Mouse (Mus musculus) neural tube, embryonic 15.5 days (tissue): Measurements from ENCODE around the gene Lbhd2. TPM values are rescaled to one million over a fixed set of nuclear protein-coding genes. Genes with fewer than 3 reads are reported as not detected.

Source experiments
- ATAC-seq: fragments of 200-750 bp; cut with Nextera tagmentation; 2 replicates; pipeline ENCODE4 v1.8.0; 2017; ENCODE audit warnings: mild to moderate bottlenecking, moderate TSS enrichment, moderate library complexity; ENCODE audit not compliant: low FRiP score
- H3K27ac ChIP-seq: fragments of 300-500 bp; sonication (generic); replicated peaks from 2 replicates; pipeline ENCODE4 v1.5.1; 2015; ENCODE audit warnings: mild to moderate bottlenecking, inconsistent platforms
- H3K27me3 ChIP-seq: fragments of 300-500 bp; sonication (generic); replicated peaks from 2 replicates; pipeline ENCODE4 v1.6.1; 2015; ENCODE audit warnings: inconsistent platforms
- H3K36me3 ChIP-seq: fragments of 300-500 bp; sonication (generic); 2 replicates; pipeline ENCODE4 v1.6.1; 2015; ENCODE audit warnings: inconsistent platforms
- H3K4me1 ChIP-seq: fragments of 300-500 bp; sonication (generic); 2 replicates; pipeline ENCODE4 v1.6.1; 2015; ENCODE audit warnings: inconsistent platforms
- H3K4me2 ChIP-seq: fragments of 300-500 bp; sonication (generic); 2 replicates; pipeline ENCODE4 v1.6.1; 2015; ENCODE audit warnings: inconsistent platforms, mild to moderate bottlenecking, moderate library complexity
- H3K4me3 ChIP-seq: fragments of 300-500 bp; sonication (generic); replicated peaks from 2 replicates; pipeline ENCODE4 v1.5.1; 2015; ENCODE audit warnings: mild to moderate bottlenecking, inconsistent platforms
- H3K9ac ChIP-seq: fragments of 300-500 bp; sonication (generic); replicated peaks from 2 replicates; pipeline ENCODE4 v1.6.1; 2015; ENCODE audit warnings: mild to moderate bottlenecking, inconsistent platforms
- H3K9me3 ChIP-seq: fragments of 300-500 bp; sonication (generic); replicated peaks from 2 replicates; pipeline ENCODE4 v1.6.1; 2016; ENCODE audit warnings: inconsistent platforms
- WGBS: fragments of 180-500 bp; shearing (Covaris S2); methylation state at CpG from one replicate; pipeline ENCODE4 v1.1.7; 2015; ENCODE audit warnings: mixed read lengths; 5-methylcytosine and 5-hydroxymethylcytosine counted together
- polyA plus RNA-seq: library from polyadenylated mRNA; unstranded; fragments of >200 nt; fragmentation: Nextera tagmentation; extraction: Ambion mirVana; gene quantifications from 2 replicates; pipeline ENCODE4 v1.2.1, GENCODE M21; 2015

The Lbhd2 gene
- polyA plus RNA-seq, 1 experiment from 2014 or later = 1.4 TPM

DNA sequence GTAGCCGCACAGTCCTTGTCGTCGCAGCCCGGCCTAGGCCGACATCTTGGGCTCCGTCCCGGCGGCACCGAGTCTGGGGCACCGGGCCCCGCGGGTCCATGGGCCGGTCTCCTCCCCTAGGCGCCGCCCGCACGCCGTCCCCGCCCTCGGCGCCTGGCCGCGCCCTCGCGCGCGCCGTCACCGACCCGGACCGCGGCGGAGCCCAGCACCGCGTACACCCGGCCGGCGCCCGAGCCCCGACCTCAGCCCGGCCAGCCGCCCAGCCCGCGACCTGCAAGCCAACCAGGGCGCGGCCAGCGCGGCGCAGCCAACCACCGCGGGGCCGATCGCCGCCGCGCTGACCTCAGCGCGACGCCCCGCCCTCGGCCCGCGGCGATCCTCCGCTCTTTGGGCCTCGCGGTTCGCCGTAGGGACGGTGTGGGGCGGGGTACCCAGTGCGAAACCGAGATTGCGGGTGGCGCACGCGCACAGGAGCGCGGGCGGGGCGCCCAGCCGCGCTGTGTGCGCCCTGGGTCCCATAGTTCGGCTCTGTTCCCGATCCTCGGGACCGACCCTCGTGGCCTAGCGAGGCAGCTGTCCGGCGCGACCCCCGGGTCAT lies 29.1 kb upstream of the Lbhd2 start, which contains the start of gene Cdc42bpb:
Gene Cdc42bpb (minus strand): TSS at position 343 of the 598 bp plus-strand sequence.
- peaks cover 37% of the 10 kb centered on the region for H3K4me1 ChIP-seq
- under 1% methylated on average over 76 of the region's 94 CpGs for WGBS
- ATAC-seq = peak; percentile 96

DNA sequence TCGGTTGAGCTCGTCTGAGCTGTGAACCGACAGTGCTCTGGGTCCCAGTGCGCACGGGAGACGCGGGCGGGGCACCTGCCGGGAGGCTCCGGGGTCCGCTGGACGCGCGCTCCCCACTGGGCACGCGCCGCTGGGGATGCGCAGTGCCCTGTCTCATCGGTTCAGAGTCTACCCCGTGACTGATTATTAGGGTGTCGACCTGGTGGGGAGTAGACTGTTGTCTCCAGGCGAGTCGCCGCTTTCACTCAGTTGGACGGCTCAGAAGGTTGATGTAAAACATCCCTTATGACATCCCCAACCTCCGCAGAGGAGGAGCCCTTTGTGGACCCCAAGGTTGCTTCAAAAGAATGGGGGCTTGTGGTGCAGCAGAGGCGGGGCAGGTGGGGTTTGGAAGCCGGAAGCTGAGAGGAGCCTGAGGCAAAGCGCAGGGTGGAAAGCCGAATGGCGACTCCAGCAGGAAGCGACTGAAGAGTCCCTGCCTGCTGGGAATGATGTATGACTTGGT lies 28.6 kb upstream of the Lbhd2 start:
- WGBS = under 1% methylated on average over 32 of the region's 32 CpGs
- peak overlapping the region; percentile 78 for H3K4me3 ChIP-seq
- H3K27me3 ChIP-seq = no peaks in the 10 kb centered on the region
- H3K9ac ChIP-seq = peak overlapping the region; percentile 96
- no peaks in the 10 kb centered on the region for H3K36me3 ChIP-seq
- H3K9me3 ChIP-seq = no peaks in the 10 kb centered on the region
- peak overlapping the region; percentile 84 for H3K4me2 ChIP-seq
- H3K27ac ChIP-seq = peak overlapping the region; percentile 95
- peak; percentile 79 for ATAC-seq
- H3K4me1 ChIP-seq = peaks cover 37% of the 10 kb centered on the region

More for the DNA sequence above, 29.1 kb upstream of the Lbhd2 start, which contains the start of gene Cdc42bpb:
- peak within 1 kb of the TSS; percentile 78 for H3K4me3 ChIP-seq
- no peaks in the 10 kb centered on the region for H3K36me3 ChIP-seq
- peak within 1 kb of the TSS; percentile 95 for H3K27ac ChIP-seq
- H3K9me3 ChIP-seq = no peaks in the 10 kb centered on the region
- peak within 1 kb of the TSS; percentile 96 for H3K9ac ChIP-seq
- no peaks in the 10 kb centered on the region for H3K27me3 ChIP-seq
- H3K4me2 ChIP-seq = peak within 1 kb of the TSS; percentile 84

DNA sequence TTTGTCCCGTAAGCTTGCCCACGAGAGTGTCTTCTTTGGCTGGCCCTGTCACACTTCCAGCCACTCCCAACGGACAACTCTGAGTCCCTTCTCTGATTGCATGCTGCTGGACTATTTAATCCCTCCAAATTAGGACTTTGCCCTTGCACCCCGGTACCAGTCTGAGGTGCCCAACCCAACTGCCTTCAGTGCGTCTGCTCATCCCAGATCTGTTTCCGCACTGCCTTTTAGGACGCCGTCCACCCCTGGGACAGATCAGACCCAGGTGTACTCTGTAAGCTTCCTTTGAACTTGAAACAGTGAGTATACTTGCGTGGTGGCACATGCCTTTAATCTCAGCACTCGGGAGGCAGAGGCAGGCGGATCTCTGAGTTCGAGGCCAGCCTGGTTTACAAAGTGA lies 27.8 kb upstream of the Lbhd2 start:
- Histone ChIP-seq H3K27me3 (no peaks in the 10 kb centered on the region), H3K27ac (peak overlapping the region; percentile 95), H3K9ac (peak overlapping the region; percentile 96; the same call in 1 of the 2 replicates), H3K4me2 (peak overlapping the region; percentile 84), H3K4me3 (peak overlapping the region; percentile 78), H3K9me3 (no peaks in the 10 kb centered on the region), H3K4me1 (peaks cover 37% of the 10 kb centered on the region), H3K36me3 (no peaks in the 10 kb centered on the region)
- ATAC-seq = no peak
- 70% methylated on average over 12 of the region's 12 CpGs for WGBS

DNA sequence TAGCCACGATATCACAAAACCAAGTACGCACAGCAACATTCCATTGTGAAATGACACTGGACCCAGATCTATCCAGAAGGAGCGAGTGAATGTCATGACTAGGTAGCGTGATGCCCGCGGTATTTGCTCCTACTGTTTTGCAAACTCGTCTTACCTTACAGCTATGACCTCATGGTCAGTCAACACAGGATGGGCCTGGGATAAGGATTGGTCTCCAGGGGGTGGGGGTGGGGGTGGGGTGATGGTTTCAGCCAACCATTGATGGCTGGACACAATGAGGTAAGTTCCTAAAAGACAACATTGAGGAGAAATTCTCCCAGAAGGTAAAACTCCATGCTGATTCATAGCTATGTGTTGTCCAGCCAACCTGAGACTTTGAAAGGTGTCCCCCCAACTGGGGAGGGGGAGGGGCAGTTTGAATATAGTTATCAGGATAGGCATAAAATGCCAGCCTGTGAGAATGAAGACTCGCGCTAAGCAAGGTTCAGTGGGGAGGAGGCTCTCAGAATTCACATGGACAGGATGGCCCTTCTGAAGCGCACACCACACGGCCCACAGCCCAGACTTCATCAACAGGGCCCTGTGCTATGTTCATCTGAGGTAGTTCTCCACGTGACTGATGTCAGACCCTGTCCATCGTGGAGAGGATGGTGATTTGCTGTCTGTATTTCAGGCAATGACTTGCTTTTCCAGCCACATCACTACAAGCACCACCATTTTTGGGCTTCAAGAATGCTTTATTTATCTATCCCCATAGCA lies 20.5 kb upstream of the Lbhd2 start:
- no peaks in the 10 kb centered on the region for H3K4me1 ChIP-seq

DNA sequence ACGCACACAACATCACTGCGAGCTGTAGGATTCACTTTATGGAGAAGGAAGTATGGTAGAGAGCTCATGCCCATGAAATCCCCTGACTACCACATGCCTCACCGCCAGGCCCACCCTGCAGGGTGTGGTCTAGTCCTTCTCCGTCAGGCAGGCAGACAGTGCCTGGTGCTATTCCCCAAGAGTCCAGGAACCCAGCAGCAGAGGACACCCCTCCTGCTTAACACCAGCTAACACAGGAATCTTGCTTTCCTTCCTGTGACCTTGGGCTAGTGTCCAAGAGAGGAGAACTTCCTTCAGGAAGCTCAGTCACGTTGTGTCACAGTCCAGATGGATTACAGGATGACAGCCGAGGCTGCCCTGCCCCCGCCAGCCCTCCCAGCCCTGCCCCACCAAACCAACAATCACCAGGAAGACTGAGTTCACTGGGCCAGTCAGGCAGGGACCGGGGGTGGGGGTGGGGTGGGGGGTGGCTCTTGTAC lies 19.9 kb upstream of the Lbhd2 start:
- H3K36me3 ChIP-seq = no peaks in the 10 kb centered on the region
- H3K9me3 ChIP-seq = no peaks in the 10 kb centered on the region
- ATAC-seq = no peak
- no peak overlapping the region for H3K9ac ChIP-seq
- H3K4me1 ChIP-seq = no peaks in the 10 kb centered on the region
- no peak overlapping the region for H3K4me3 ChIP-seq
- H3K4me2 ChIP-seq = no peak overlapping the region
- H3K27ac ChIP-seq = 0 out of 2 replicates have a peak overlapping the region, but pooled peaks have one; percentile 13
- H3K27me3 ChIP-seq = no peaks in the 10 kb centered on the region
- WGBS = 67% methylated on average over 8 of the region's 8 CpGs

More for the DNA sequence above, 20.5 kb upstream of the Lbhd2 start:
- Histone ChIP-seq H3K4me2 (no peak overlapping the region), H3K9ac (no peak overlapping the region), H3K36me3 (no peaks in the 10 kb centered on the region), H3K27me3 (no peaks in the 10 kb centered on the region), H3K4me3 (no peak overlapping the region), H3K27ac (0 out of 2 replicates have a peak overlapping the region, but pooled peaks have one; percentile 13), H3K9me3 (no peaks in the 10 kb centered on the region)
- WGBS = 88% methylated on average over 13 of the region's 13 CpGs
- no peak for ATAC-seq

DNA sequence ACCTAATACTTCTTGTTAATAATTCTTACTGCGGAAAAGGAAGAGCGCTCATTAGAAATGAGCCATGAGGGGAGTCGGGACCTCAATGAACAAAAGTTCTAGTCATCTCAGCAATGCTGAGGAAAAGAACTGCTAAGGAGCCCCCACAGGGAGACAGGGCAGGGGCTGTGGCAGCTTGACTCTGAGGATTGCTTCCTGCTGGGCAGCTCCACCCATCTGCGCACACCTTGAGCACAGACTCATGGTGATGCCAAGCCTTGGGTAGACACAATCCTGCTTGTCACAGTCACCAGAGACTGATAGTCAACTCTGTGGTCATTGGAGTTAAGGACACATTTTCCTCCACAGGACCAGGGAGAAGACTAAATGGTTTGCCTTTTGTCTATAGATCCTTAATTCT lies 19.5 kb upstream of the Lbhd2 start:
- no peaks in the 10 kb centered on the region for H3K9me3 ChIP-seq
- no peak overlapping the region for H3K4me2 ChIP-seq
- 92% methylated on average over 4 of the region's 4 CpGs for WGBS

DNA sequence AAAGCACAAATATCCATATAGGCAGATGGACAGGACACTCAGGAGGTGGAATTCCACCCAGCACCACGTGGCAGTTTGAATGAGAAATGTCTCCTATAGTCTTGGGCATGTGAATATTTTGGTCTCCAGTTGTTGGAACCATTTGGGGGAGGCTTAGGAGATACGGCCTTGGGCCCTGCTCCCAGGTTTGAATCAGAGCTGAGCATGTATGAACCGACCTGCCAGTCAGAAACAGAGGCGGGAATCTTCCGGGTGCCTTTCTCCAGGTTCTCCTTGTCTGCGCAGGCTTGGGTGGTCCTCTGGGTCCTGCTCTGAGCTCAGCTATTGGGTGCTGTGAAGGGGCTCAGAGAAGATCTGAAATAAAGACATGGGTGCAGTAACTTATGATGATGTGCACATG lies 12.6 kb upstream of the Lbhd2 start:
- Histone ChIP-seq H3K4me3 (no peak overlapping the region), H3K27ac (no peak overlapping the region), H3K4me1 (no peaks in the 10 kb centered on the region), H3K27me3 (peaks cover 5% of the 10 kb centered on the region; the same call in 1 of the 2 replicates), H3K4me2 (no peak overlapping the region), H3K36me3 (no peaks in the 10 kb centered on the region), H3K9ac (no peak overlapping the region), H3K9me3 (no peaks in the 10 kb centered on the region)
- no peak for ATAC-seq
- WGBS = 88% methylated on average over 6 of the region's 6 CpGs

More for the DNA sequence above, 19.5 kb upstream of the Lbhd2 start:
- no peaks in the 10 kb centered on the region for H3K36me3 ChIP-seq
- no peak overlapping the region for H3K4me3 ChIP-seq
- H3K27ac ChIP-seq = no peak overlapping the region
- no peaks in the 10 kb centered on the region for H3K4me1 ChIP-seq
- H3K9ac ChIP-seq = no peak overlapping the region
- H3K27me3 ChIP-seq = no peaks in the 10 kb centered on the region
- ATAC-seq = no peak

DNA sequence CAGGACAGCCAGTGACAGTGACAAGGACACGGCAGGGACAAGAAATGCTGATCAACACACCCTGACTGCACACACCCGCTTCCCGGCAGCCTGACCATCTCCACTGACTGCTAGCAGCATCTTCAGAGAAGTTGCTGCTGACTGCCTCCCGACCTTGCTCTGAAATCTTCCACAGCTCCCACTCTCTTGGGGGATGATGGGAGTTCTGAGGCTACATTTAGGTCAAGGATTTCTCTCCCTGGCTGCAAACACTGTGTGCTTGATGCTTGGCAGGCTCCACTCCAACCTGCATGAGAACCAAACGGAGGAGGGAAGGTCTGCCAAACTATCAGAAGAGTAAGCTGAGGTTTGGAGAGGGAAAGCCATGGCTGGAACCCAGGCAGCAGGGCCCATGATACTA lies 9.6 kb upstream of the Lbhd2 start:
- 74% methylated on average over 5 of the region's 5 CpGs for WGBS
- H3K4me2 ChIP-seq = no peak overlapping the region
- H3K4me1 ChIP-seq = peaks cover 5% of the 10 kb centered on the region
- no peak for ATAC-seq
- no peak overlapping the region for H3K4me3 ChIP-seq
- no peak overlapping the region for H3K27ac ChIP-seq
- no peak overlapping the region for H3K9ac ChIP-seq
- no peaks in the 10 kb centered on the region for H3K36me3 ChIP-seq
- no peaks in the 10 kb centered on the region for H3K9me3 ChIP-seq
- H3K27me3 ChIP-seq = peaks cover 8% of the 10 kb centered on the region; the same call in 1 of the 2 replicates

DNA sequence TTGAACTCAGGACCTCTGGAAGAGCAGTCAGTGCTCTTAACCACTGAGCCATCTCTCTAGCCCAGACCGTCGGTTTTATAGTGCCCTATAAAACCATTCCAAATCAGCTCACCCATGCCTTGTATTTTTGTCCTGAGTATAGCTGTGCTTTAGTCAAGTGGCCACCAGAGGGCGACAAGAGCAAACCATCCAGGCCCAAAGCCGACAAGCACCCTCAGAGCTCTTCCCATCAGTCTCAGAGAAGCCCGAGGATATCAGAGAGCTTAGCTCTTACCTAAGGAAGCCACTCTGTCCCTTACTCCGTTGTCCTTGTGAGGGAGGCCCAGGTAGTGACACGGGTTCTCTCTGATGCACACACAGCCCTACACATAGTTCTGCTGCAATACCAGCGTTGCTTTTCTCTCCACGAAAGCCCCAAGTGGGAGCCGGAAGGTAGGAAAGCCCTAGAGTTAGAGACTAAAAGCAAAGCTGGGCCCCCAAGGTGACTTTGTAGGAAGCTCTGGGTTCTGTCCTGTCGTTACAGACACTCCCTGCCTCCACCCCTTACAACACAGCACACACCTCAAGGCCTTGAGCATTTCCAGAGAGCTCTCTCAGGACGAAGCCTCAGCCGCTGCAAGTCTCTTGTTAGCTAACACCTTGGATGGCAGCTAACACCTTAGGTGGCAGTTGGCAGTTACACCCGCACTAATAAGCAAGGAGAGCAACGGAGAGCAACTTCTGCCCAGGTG lies 5.0 kb upstream of the Lbhd2 start:
- Histone ChIP-seq H3K36me3 (no peaks in the 10 kb centered on the region), H3K27me3 (peaks cover 22% of the 10 kb centered on the region), H3K9ac (no peak overlapping the region), H3K9me3 (no peaks in the 10 kb centered on the region), H3K4me3 (no peak overlapping the region), H3K27ac (no peak overlapping the region), H3K4me1 (peaks cover 9% of the 10 kb centered on the region), H3K4me2 (0 out of 2 replicates have a peak overlapping the region, but pooled peaks have one; percentile 7)
- no peak for ATAC-seq
- WGBS = 23% methylated on average over 15 of the region's 15 CpGs

DNA sequence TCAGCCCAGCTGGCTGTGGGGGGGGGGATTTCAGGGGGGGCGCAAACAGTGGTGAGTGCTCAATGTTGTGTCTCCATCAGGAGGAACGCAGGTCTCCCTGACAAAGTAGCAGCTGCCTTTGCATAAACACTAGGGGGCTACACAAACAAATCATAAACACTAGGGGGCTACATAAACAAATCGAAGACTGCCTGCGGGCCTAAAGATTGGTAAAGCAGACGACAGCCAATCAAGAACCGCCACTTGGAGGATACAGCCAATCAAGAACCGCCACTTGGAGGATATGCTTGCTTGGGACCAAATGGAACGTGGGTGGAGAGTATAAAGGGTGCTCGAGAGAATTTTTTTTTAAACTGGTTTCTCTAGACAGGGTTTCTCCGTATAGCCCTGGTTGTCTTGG lies 1.7 kb upstream of the Lbhd2 start:
- peaks cover 37% of the 10 kb centered on the region for H3K27me3 ChIP-seq
- no peaks in the 10 kb centered on the region for H3K9me3 ChIP-seq
- H3K4me1 ChIP-seq = peaks cover 22% of the 10 kb centered on the region
- WGBS = 54% methylated on average over 10 of the region's 10 CpGs
- no peaks in the 10 kb centered on the region for H3K36me3 ChIP-seq
- no peak overlapping the region for H3K4me2 ChIP-seq
- H3K27ac ChIP-seq = no peak overlapping the region
- H3K9ac ChIP-seq = no peak overlapping the region
- no peak for ATAC-seq
- H3K4me3 ChIP-seq = no peak overlapping the region

DNA sequence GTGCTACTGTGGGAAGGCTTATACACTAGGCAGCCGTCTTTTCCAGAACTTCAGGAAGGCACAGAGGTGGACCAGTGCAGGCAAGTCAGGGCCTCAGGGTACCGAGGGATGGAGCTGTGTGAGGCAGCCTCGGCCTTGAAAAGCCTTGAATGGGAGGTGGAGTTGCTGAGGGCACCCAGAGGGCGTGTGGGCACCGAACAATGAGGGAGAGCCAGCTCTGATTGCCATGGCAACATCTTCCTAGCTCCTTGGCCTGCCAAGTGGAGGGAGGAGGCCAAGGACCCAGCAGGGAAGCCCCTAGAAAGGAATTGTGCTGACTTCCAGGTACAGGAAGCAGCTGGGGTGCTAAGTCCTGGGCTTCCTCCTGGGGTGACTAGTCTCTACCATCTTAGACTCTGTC lies 3.0 kb downstream of the Lbhd2 start:
- Histone ChIP-seq H3K27ac (no peak overlapping the region), H3K27me3 (peaks cover 31% of the 10 kb centered on the region), H3K4me1 (peaks cover 26% of the 10 kb centered on the region)

More for the DNA sequence above, 3.0 kb downstream of the Lbhd2 start:
- no peak overlapping the region for H3K4me3 ChIP-seq
- H3K4me2 ChIP-seq = no peak overlapping the region
- no peaks in the 10 kb centered on the region for H3K36me3 ChIP-seq
- 11% methylated on average over 5 of the region's 5 CpGs for WGBS
- no peaks in the 10 kb centered on the region for H3K9me3 ChIP-seq
- H3K9ac ChIP-seq = no peak overlapping the region
- ATAC-seq = peak; percentile 53; the same call in 1 of the 2 replicates
